Mouse (Mus musculus): Measurements from ENCODE around the gene Aldh8a1. TPM values are rescaled to one million over a fixed set of nuclear protein-coding genes. Genes with fewer than 3 reads are reported as not detected.

The Aldh8a1 gene
- polyA plus RNA-seq, 1 experiment from 2014 or later: not detected

- no peak for ATAC-seq (replicated peaks; ENCODE audit: insufficient number of reproducible peaks, low FRiP score, low TSS enrichment, low read depth)
- no peak for DNase-seq (ENCODE audit: low spot score)
- H3K9ac ChIP-seq (replicated peaks; ENCODE audit: low read length): no peak overlapping the region
- H3K27me3 ChIP-seq (ENCODE audit: control insufficient read depth, insufficient read depth, low read length): no peaks in the 10 kb centered on the region
- no peak overlapping the region for H3K4me2 ChIP-seq (ENCODE audit: low read depth, low read length)
- no peaks in the 10 kb centered on the region for H3K4me1 ChIP-seq (ENCODE audit: control insufficient read depth, insufficient read depth, low read length)
- H3K9me3 ChIP-seq (replicated peaks; ENCODE audit: control insufficient read depth, low read length): no peaks in the 10 kb centered on the region
- 92% methylated on average over 4 of the region's 4 CpGs for WGBS
- no peak overlapping the region for H3K4me3 ChIP-seq (ENCODE audit: low read depth, low read length)
- H3K27ac ChIP-seq (replicated peaks; ENCODE audit: low read depth, low read length): no peak overlapping the region
- H3K36me3 ChIP-seq (replicated peaks; ENCODE audit: control insufficient read depth, insufficient read depth, low read depth, low read length): no peaks in the 10 kb centered on the region; the same call in 1 of the 2 replicates
Measured at GRCm38 (mm10) chr10:21347332-21347731, 29.8 kb upstream of the Aldh8a1 start.

GRCm38 (mm10) chr10:21349449-21349848 is 27.6 kb upstream of the Aldh8a1 start:
- Histone ChIP-seq H3K4me1 (ENCODE audit: control insufficient read depth, insufficient read depth, low read length) (no peaks in the 10 kb centered on the region), H3K27me3 (ENCODE audit: control insufficient read depth, insufficient read depth, low read length) (no peaks in the 10 kb centered on the region), H3K4me3 (ENCODE audit: low read depth, low read length) (no peak overlapping the region), H3K27ac (replicated peaks; ENCODE audit: low read depth, low read length) (no peak overlapping the region), H3K4me2 (ENCODE audit: low read depth, low read length) (no peak overlapping the region), H3K9ac (replicated peaks; ENCODE audit: low read length) (no peak overlapping the region), H3K36me3 (replicated peaks; ENCODE audit: control insufficient read depth, insufficient read depth, low read depth, low read length) (no peaks in the 10 kb centered on the region; the same call in 1 of the 2 replicates), H3K9me3 (replicated peaks; ENCODE audit: control insufficient read depth, low read length) (no peaks in the 10 kb centered on the region)
- 94% methylated on average over 5 of the region's 5 CpGs for WGBS
- ATAC-seq (replicated peaks; ENCODE audit: insufficient number of reproducible peaks, low FRiP score, low TSS enrichment, low read depth) (no peak), DNase-seq (ENCODE audit: low spot score) (no peak)

- Histone ChIP-seq H3K27ac (replicated peaks; ENCODE audit: low read depth, low read length) (no peak overlapping the region), H3K9me3 (replicated peaks; ENCODE audit: control insufficient read depth, low read length) (no peaks in the 10 kb centered on the region), H3K4me1 (ENCODE audit: control insufficient read depth, insufficient read depth, low read length) (no peaks in the 10 kb centered on the region), H3K4me2 (ENCODE audit: low read depth, low read length) (no peak overlapping the region), H3K27me3 (ENCODE audit: control insufficient read depth, insufficient read depth, low read length) (no peaks in the 10 kb centered on the region), H3K9ac (replicated peaks; ENCODE audit: low read length) (no peak overlapping the region), H3K36me3 (replicated peaks; ENCODE audit: control insufficient read depth, insufficient read depth, low read depth, low read length) (no peaks in the 10 kb centered on the region; the same call in 1 of the 2 replicates), H3K4me3 (ENCODE audit: low read depth, low read length) (no peak overlapping the region)
- WGBS: 91% methylated on average over 2 of the region's 2 CpGs
- no peak for DNase-seq (ENCODE audit: low spot score)
- no peak for ATAC-seq (replicated peaks; ENCODE audit: insufficient number of reproducible peaks, low FRiP score, low TSS enrichment, low read depth)
Measured at GRCm38 (mm10) chr10:21349946-21350345, 27.1 kb upstream of the Aldh8a1 start.

GRCm38 (mm10) chr10:21350531-21351515 is 26.3 kb upstream of the Aldh8a1 start:
- no peaks in the 10 kb centered on the region for H3K4me1 ChIP-seq (ENCODE audit: control insufficient read depth, insufficient read depth, low read length)
- no peak overlapping the region for H3K27ac ChIP-seq (replicated peaks; ENCODE audit: low read depth, low read length)
- 90% methylated on average over 11 of the region's 11 CpGs for WGBS
- H3K27me3 ChIP-seq (ENCODE audit: control insufficient read depth, insufficient read depth, low read length): no peaks in the 10 kb centered on the region
- H3K36me3 ChIP-seq (replicated peaks; ENCODE audit: control insufficient read depth, insufficient read depth, low read depth, low read length): no peaks in the 10 kb centered on the region; the same call in 1 of the 2 replicates
- no peak overlapping the region for H3K4me3 ChIP-seq (ENCODE audit: low read depth, low read length)
- no peak overlapping the region for H3K9ac ChIP-seq (replicated peaks; ENCODE audit: low read length)
- no peak overlapping the region for H3K4me2 ChIP-seq (ENCODE audit: low read depth, low read length)
- ATAC-seq (replicated peaks; ENCODE audit: insufficient number of reproducible peaks, low FRiP score, low TSS enrichment, low read depth) (no peak), DNase-seq (ENCODE audit: low spot score) (no peak)
- no peaks in the 10 kb centered on the region for H3K9me3 ChIP-seq (replicated peaks; ENCODE audit: control insufficient read depth, low read length)

DNA sequence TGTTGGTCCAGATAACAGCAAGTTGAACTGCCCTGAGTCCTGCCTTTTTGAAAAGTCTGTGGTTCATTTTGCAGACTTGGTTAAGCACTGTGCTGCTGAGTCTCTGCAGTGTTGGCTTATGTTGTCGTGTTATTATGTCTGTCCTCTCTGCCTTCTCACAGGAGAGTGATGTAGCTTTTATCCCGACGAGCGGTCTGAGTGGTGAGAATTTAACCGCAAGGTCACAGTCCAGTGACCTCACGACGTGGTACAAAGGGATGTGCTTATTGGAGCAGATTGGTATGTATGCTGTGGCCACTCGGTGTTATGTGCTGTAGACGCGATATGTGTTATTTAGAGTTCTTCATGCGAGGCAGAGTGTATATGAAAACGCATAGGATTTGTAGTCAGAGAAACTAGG is 25.3 kb upstream of the Aldh8a1 start:
- ATAC-seq (replicated peaks; ENCODE audit: insufficient number of reproducible peaks, low FRiP score, low TSS enrichment, low read depth): no peak
- Histone ChIP-seq H3K4me1 (ENCODE audit: control insufficient read depth, insufficient read depth, low read length) (no peaks in the 10 kb centered on the region), H3K4me3 (ENCODE audit: low read depth, low read length) (no peak overlapping the region)

DNA sequence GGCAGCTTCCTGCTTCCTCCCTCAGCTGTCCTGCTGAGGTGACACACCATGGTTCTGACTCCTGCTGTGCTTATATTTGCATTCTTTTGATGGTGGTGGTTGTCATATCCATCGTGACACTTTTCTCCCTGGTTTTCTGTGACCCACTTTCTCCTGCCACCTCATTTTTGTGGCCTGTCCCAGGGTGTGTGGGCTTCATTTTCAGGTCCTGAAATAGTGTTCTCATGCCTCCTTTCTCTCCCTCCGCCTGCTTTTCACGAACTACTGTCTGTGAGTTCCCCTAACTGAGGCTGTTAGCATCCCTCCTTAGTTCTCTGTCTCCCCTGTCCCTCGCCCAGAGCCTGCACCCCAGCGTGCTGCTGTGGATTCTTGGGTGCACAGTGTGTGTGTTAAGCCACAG is 23.2 kb upstream of the Aldh8a1 start:
- Histone ChIP-seq H3K27ac (replicated peaks; ENCODE audit: low read depth, low read length) (no peak overlapping the region), H3K4me3 (ENCODE audit: low read depth, low read length) (no peak overlapping the region), H3K4me2 (ENCODE audit: low read depth, low read length) (no peak overlapping the region), H3K27me3 (ENCODE audit: control insufficient read depth, insufficient read depth, low read length) (no peaks in the 10 kb centered on the region), H3K4me1 (ENCODE audit: control insufficient read depth, insufficient read depth, low read length) (no peaks in the 10 kb centered on the region), H3K9ac (replicated peaks; ENCODE audit: low read length) (no peak overlapping the region), H3K9me3 (replicated peaks; ENCODE audit: control insufficient read depth, low read length) (no peaks in the 10 kb centered on the region), H3K36me3 (replicated peaks; ENCODE audit: control insufficient read depth, insufficient read depth, low read depth, low read length) (peaks cover 2% of the 10 kb centered on the region; the same call in 1 of the 2 replicates)
- ATAC-seq (replicated peaks; ENCODE audit: insufficient number of reproducible peaks, low FRiP score, low TSS enrichment, low read depth): no peak
- no peak for DNase-seq (ENCODE audit: low spot score)
- WGBS: 73% methylated on average over 5 of the region's 5 CpGs

More for the DNA sequence above, 25.3 kb upstream of the Aldh8a1 start:
- no peak for DNase-seq (ENCODE audit: low spot score)
- H3K4me2 ChIP-seq (ENCODE audit: low read depth, low read length): no peak overlapping the region
- no peaks in the 10 kb centered on the region for H3K27me3 ChIP-seq (ENCODE audit: control insufficient read depth, insufficient read depth, low read length)
- H3K9ac ChIP-seq (replicated peaks; ENCODE audit: low read length): no peak overlapping the region
- peaks cover 2% of the 10 kb centered on the region; the same call in 1 of the 2 replicates for H3K36me3 ChIP-seq (replicated peaks; ENCODE audit: control insufficient read depth, insufficient read depth, low read depth, low read length)
- no peak overlapping the region for H3K27ac ChIP-seq (replicated peaks; ENCODE audit: low read depth, low read length)
- H3K9me3 ChIP-seq (replicated peaks; ENCODE audit: control insufficient read depth, low read length): no peaks in the 10 kb centered on the region
- WGBS: 80% methylated on average over 12 of the region's 12 CpGs

GRCm38 (mm10) chr10:21354506-21354905 is 22.6 kb upstream of the Aldh8a1 start:
- Histone ChIP-seq H3K27me3 (ENCODE audit: control insufficient read depth, insufficient read depth, low read length) (no peaks in the 10 kb centered on the region), H3K9me3 (replicated peaks; ENCODE audit: control insufficient read depth, low read length) (no peaks in the 10 kb centered on the region), H3K27ac (replicated peaks; ENCODE audit: low read depth, low read length) (no peak overlapping the region), H3K9ac (replicated peaks; ENCODE audit: low read length) (no peak overlapping the region), H3K4me1 (ENCODE audit: control insufficient read depth, insufficient read depth, low read length) (no peaks in the 10 kb centered on the region), H3K4me3 (ENCODE audit: low read depth, low read length) (no peak overlapping the region), H3K4me2 (ENCODE audit: low read depth, low read length) (no peak overlapping the region), H3K36me3 (replicated peaks; ENCODE audit: control insufficient read depth, insufficient read depth, low read depth, low read length) (peaks cover 2% of the 10 kb centered on the region; the same call in 1 of the 2 replicates)
- DNase-seq (ENCODE audit: low spot score) (no peak), ATAC-seq (replicated peaks; ENCODE audit: insufficient number of reproducible peaks, low FRiP score, low TSS enrichment, low read depth) (no peak)
- WGBS: 93% methylated on average over 7 of the region's 7 CpGs

GRCm38 (mm10) chr10:21357986-21358385 is 19.1 kb upstream of the Aldh8a1 start:
- Histone ChIP-seq H3K4me2 (ENCODE audit: low read depth, low read length) (no peak overlapping the region), H3K36me3 (replicated peaks; ENCODE audit: control insufficient read depth, insufficient read depth, low read depth, low read length) (peaks cover 2% of the 10 kb centered on the region; the same call in 1 of the 2 replicates), H3K4me1 (ENCODE audit: control insufficient read depth, insufficient read depth, low read length) (no peaks in the 10 kb centered on the region), H3K9me3 (replicated peaks; ENCODE audit: control insufficient read depth, low read length) (no peaks in the 10 kb centered on the region), H3K9ac (replicated peaks; ENCODE audit: low read length) (no peak overlapping the region), H3K27me3 (ENCODE audit: control insufficient read depth, insufficient read depth, low read length) (no peaks in the 10 kb centered on the region), H3K27ac (replicated peaks; ENCODE audit: low read depth, low read length) (no peak overlapping the region), H3K4me3 (ENCODE audit: low read depth, low read length) (no peak overlapping the region)
- DNase-seq (ENCODE audit: low spot score) (no peak), ATAC-seq (replicated peaks; ENCODE audit: insufficient number of reproducible peaks, low FRiP score, low TSS enrichment, low read depth) (no peak)
- 94% methylated on average over 8 of the region's 8 CpGs for WGBS
